Mouse (Mus musculus) bone marrow macrophage, adult 2 months (primary cell): ENCODE measurements around the gene Tapbpl.

Experiments used
- CTCF ChIP-seq: IDR thresholded peaks from 2 replicates; pipeline ENCODE4 v1.5.1; 2012; ENCODE audit warnings: low read depth, mild to moderate bottlenecking, low read length, moderate library complexity
- POLR2A ChIP-seq: IDR thresholded peaks from 2 replicates; pipeline ENCODE4 v1.6.1; 2012; ENCODE audit warnings: mild to moderate bottlenecking, low read depth, low read length, borderline replicate concordance

DNA sequence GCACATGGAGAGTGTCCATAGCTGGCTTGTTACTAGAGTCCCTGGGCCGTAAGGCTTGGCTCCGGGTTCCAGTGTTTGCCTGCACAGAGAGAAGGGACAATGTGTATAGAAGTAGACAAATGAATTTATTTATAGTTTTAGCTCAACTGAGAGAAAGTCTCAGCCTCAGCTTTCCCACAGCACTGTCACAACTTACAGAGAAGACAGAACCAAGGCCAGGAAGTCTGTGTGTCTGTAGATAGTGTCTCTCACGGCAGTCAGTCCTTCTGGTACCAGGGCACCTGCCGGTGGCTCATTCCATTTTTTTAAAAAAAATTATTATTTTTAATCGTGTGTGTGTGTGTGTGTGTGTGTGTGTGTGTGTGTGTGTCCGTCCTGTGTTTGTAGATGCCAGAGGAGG is 856 bp upstream of the Tapbpl start:
- TF ChIP-seq CTCF (no peak), POLR2A (no peak)
